Mouse (Mus musculus) ES-E14 (cell line): ENCODE data around the gene Cyb5r3.

Experiments
- CHD2 ChIP-seq: IDR thresholded peaks from 2 replicates; pipeline ENCODE4 v1.6.1; 2014; ENCODE audit warnings: mild to moderate bottlenecking, low read depth, low read length, inconsistent platforms
- HCFC1 ChIP-seq: IDR thresholded peaks from 2 replicates; pipeline ENCODE4 v1.6.1; 2012; ENCODE audit warnings: low read length, inconsistent platforms, borderline replicate concordance; ENCODE audit not compliant: insufficient read depth
- ZC3H11A ChIP-seq: IDR thresholded peaks from 2 replicates; pipeline ENCODE4 v1.6.1; 2012; ENCODE audit warnings: low read depth, mild to moderate bottlenecking, inconsistent platforms, low read length, borderline replicate concordance

- TF ChIP-seq CHD2 (no peak), ZC3H11A (no peak), HCFC1 (no peak)
Measured at GRCm38 (mm10) chr15:83121709-83122565, 50.5 kb downstream of the Cyb5r3 start.
